Mouse (Mus musculus) left cerebral cortex, adult 18-20 months (tissue): Measurements from ENCODE around the gene Phlda2. TPM values are rescaled to one million over a fixed set of nuclear protein-coding genes. Genes with fewer than 3 reads are reported as not detected.

ENCODE experiments used
- DNase-seq, 2 experiments: peaks; one replicate each; pipeline ENCODE4 v3.0.0; 2021 to 2022; ENCODE audit warnings: low spot score in 2 of 2, mixed read lengths in 1 of 2
- total RNA-seq, 2 experiments: library from RNA; stranded (reverse); gene quantifications; 2 replicates each; pipeline ENCODE4 v1.2.3; 2021

Gene Phlda2
- total RNA-seq, 2 experiments from 2014 or later, result not detected

GRCm38 (mm10) chr7:143503926-143504325, 976 bp upstream of the Phlda2 start:
- no peak for DNase-seq

- peak in 1 of 2 experiments; percentile 14 for DNase-seq
These were observed 1.1 kb downstream of the Phlda2 start for GRCm38 (mm10) chr7:143501643-143502417.

GRCm38 (mm10) chr7:143500912-143501311, 2.0 kb downstream of the Phlda2 start:
- no peak for DNase-seq

- no peak for DNase-seq
These were observed 4.4 kb downstream of the Phlda2 start for GRCm38 (mm10) chr7:143498584-143498983.

- DNase-seq, result no peak
These were observed 7.6 kb downstream of the Phlda2 start for GRCm38 (mm10) chr7:143495104-143495961.

- DNase-seq, result no peak
These were observed 9.3 kb downstream of the Phlda2 start for GRCm38 (mm10) chr7:143493616-143494126.

GRCm38 (mm10) chr7:143489735-143490134, 13.2 kb downstream of the Phlda2 start:
- DNase-seq, result no peak

GRCm38 (mm10) chr7:143482541-143482940, 20.4 kb downstream of the Phlda2 start:
- no peak for DNase-seq

GRCm38 (mm10) chr7:143481806-143482387, 21.1 kb downstream of the Phlda2 start:
- no peak for DNase-seq

GRCm38 (mm10) chr7:143480498-143480897, 22.5 kb downstream of the Phlda2 start:
- DNase-seq, result peak; percentile 35 to 64

- DNase-seq, result no peak
These were observed 25.1 kb downstream of the Phlda2 start for GRCm38 (mm10) chr7:143477800-143478199.

- DNase-seq, result no peak
These were observed 26.1 kb downstream of the Phlda2 start for GRCm38 (mm10) chr7:143476702-143477335.

- no peak for DNase-seq
These were observed 27.1 kb downstream of the Phlda2 start for GRCm38 (mm10) chr7:143475876-143476275.

GRCm38 (mm10) chr7:143474811-143475210, 28.1 kb downstream of the Phlda2 start:
- DNase-seq, result no peak

GRCm38 (mm10) chr7:143473347-143474101, 29.4 kb downstream of the Phlda2 start, which contains the start of gene Slc22a18:
Slc22a18 (plus strand) TSS chr7:143473736.
- no peak for DNase-seq

GRCm38 (mm10) chr7:143469946-143470345, 33.0 kb downstream of the Phlda2 start:
- peak; percentile 70 to 82 for DNase-seq

- no peak for DNase-seq
These were observed 35.2 kb downstream of the Phlda2 start for GRCm38 (mm10) chr7:143467714-143468113.

- DNase-seq, result peak; percentile 82 to 89
These were observed 36.8 kb downstream of the Phlda2 start for GRCm38 (mm10) chr7:143466099-143466677.

GRCm38 (mm10) chr7:143464811-143465560, 38.0 kb downstream of the Phlda2 start:
- peak; percentile 34 to 39 for DNase-seq
